Mouse (Mus musculus) testis, adult 2 months (tissue): ENCODE results near the gene Tgif1.

Source experiments
- CTCF ChIP-seq: fragments of 200-500 bp; IDR thresholded peaks from 2 replicates; pipeline ENCODE4 v1.5.1; 2012; ENCODE audit warnings: low read depth, mild to moderate bottlenecking, inconsistent platforms, low read length, moderate library complexity; ENCODE audit not compliant: control insufficient read depth, insufficient read depth, insufficient replicate concordance
- POLR2A ChIP-seq: fragments of 200-500 bp; IDR thresholded peaks from 2 replicates; pipeline ENCODE4 v1.6.1; 2012; ENCODE audit warnings: low read depth, mild to moderate bottlenecking, inconsistent platforms, low read length, moderate library complexity; ENCODE audit not compliant: control insufficient read depth

- TF ChIP-seq POLR2A (no peak), CTCF (no peak)
Observed at GRCm38 (mm10) chr17:70797773-70798045, 55.6 kb downstream of the Tgif1 start.
